Mouse (Mus musculus): ENCODE results near the gene Pgp. TPM values are rescaled to one million over a fixed set of nuclear protein-coding genes. Genes with fewer than 3 reads are reported as not detected.
"Not testable (repeated sequence)": the region's sequence is repeated elsewhere in the genome, so short reads cannot be mapped to it uniquely, and the experiment has no call there.

The Pgp gene
- polyA plus RNA-seq (2014; fragmentation: Nextera tagmentation; extraction: Ambion mirVana): 72.1 and 73.4 TPM in 2 replicates

DNA sequence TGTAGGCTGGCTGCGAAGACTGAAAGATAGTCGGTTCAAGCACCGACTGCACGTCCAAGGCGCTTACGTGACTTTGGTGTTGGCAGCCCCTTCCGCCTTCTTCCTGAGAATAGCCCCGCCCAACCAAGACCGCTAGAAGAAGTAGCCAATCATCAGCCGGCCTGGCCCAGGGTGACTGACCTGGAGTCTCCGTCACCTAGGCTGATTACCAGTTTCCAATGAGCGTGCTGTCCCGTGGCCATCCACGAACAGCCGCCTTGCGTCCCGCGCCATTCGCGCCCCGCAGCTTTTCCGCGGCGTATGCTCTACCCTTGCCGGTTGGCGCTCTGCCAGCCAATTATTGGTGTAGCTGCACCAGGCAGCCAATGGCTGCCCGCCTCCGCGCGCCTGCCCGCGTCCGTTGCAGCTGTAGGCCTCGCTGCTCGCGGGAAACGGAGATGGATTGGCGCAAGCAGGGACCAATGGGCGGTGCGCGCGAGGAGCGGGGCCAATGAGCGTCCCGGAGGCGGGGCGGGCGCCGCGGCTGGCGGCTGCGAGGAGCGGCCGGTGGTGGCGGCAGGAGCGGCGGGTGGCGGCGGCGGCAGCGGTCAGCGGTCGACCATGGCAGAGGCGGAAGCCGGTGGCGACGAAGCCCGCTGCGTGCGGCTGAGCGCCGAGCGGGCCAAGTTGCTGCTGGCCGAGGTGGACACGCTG, at the start of gene Pgp, which contains the start of gene E4f1:
Gene Pgp, plus strand, starts transcription at position 483 of the 693 bp plus-strand sequence.
Gene E4f1, minus strand, starts transcription at position 404 of the 693 bp plus-strand sequence.
- under 1% methylated on average over 60 of the region's 75 CpGs for WGBS
- no peaks in the 10 kb centered on the region for H3K9me3 ChIP-seq (ENCODE audit: control insufficient read depth, low read length)

DNA sequence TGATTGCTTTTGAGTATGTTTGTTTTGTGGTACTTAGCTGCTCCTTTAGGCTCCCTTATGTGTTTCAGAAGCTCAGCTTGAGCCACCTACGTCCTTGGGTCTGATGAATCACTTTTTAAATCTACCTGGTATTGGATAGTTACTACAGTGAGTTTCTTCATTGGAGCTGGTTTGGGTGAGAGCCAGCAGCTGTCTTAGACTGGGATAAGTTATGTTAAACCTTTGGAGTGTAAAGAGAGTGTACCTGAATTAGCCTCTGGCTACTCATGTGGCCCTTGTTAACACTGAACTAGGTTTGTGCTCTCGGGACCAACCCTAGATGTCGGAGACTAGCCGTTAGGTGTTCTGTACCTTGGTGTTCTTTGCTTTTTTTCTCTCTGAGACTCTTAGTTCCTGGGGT, 47.1 kb upstream of the Pgp start:
- H3K4me3 ChIP-seq (ENCODE audit: low read depth, low read length): no peak overlapping the region
- H3K9ac ChIP-seq (ENCODE audit: low read length): no peak overlapping the region
- no peak overlapping the region for H3K4me2 ChIP-seq (ENCODE audit: low read depth, low read length, severe bottlenecking)
- ATAC-seq (replicated peaks; ENCODE audit: low FRiP score) (no peak), DNase-seq (ENCODE audit: low spot score) (no peak)
- no peaks in the 10 kb centered on the region for H3K9me3 ChIP-seq (ENCODE audit: control insufficient read depth, low read length)
- WGBS: 93% methylated on average over 4 of the region's 4 CpGs
- peaks cover 2% of the 10 kb centered on the region for H3K4me1 ChIP-seq (replicated peaks; ENCODE audit: control insufficient read depth, insufficient read depth, low read length)
- H3K27ac ChIP-seq (ENCODE audit: low read depth, low read length): no peak overlapping the region
- H3K27me3 ChIP-seq (ENCODE audit: control insufficient read depth, insufficient read depth, low read length): no peaks in the 10 kb centered on the region
- H3K36me3 ChIP-seq (ENCODE audit: control insufficient read depth, insufficient read depth, low read length): peaks cover 35% of the 10 kb centered on the region

More for the DNA sequence above, at the start of gene Pgp, which contains the start of gene E4f1:
- Histone ChIP-seq H3K27ac (ENCODE audit: low read depth, low read length) (peak within 1 kb of the TSS; percentile 78), H3K9ac (ENCODE audit: low read length) (peak within 1 kb of the TSS; percentile 85), H3K4me3 (ENCODE audit: low read depth, low read length) (peak within 1 kb of the TSS; percentile 90), H3K27me3 (ENCODE audit: control insufficient read depth, insufficient read depth, low read length) (no peaks in the 10 kb centered on the region), H3K4me2 (ENCODE audit: low read depth, low read length, severe bottlenecking) (peak within 1 kb of the TSS; percentile 98), H3K36me3 (ENCODE audit: control insufficient read depth, insufficient read depth, low read length) (no peaks in the 10 kb centered on the region), H3K4me1 (replicated peaks; ENCODE audit: control insufficient read depth, insufficient read depth, low read length) (peaks cover 9% of the 10 kb centered on the region; the same call in 1 of the 2 replicates)
- ATAC-seq (replicated peaks; ENCODE audit: low FRiP score) (peak; percentile 97), DNase-seq (ENCODE audit: low spot score) (peak; percentile 99)

DNA sequence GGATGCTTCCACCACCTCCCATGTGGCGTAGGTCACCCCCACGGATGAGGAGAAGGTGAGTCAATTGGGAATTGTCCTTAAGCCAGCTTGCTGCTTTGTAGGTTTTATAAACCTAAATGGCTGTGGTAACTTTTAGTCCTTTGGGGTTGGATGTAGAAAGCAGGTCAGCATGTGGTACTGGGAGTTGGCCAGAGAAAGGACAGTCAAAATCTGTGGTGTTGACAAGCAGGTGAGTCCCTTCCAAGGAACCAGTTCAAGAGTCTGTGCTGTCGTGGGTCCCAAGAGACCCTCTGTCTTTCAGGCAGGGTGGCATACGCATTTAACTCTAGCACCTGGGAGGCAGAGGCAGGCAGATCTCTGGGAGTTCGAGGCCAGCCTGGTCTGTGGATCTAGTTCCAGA, 45.7 kb upstream of the Pgp start:
- Histone ChIP-seq H3K27ac (ENCODE audit: low read depth, low read length) (no peak overlapping the region), H3K9me3 (ENCODE audit: control insufficient read depth, low read length) (no peaks in the 10 kb centered on the region), H3K4me3 (ENCODE audit: low read depth, low read length) (no peak overlapping the region), H3K27me3 (ENCODE audit: control insufficient read depth, insufficient read depth, low read length) (no peaks in the 10 kb centered on the region), H3K4me1 (replicated peaks; ENCODE audit: control insufficient read depth, insufficient read depth, low read length) (peaks cover 2% of the 10 kb centered on the region), H3K36me3 (ENCODE audit: control insufficient read depth, insufficient read depth, low read length) (peaks cover 28% of the 10 kb centered on the region), H3K4me2 (ENCODE audit: low read depth, low read length, severe bottlenecking) (no peak overlapping the region), H3K9ac (ENCODE audit: low read length) (no peak overlapping the region)
- WGBS: 97% methylated on average over 5 of the region's 5 CpGs
- DNase-seq (ENCODE audit: low spot score): no peak
- ATAC-seq (replicated peaks; ENCODE audit: low FRiP score): no peak

DNA sequence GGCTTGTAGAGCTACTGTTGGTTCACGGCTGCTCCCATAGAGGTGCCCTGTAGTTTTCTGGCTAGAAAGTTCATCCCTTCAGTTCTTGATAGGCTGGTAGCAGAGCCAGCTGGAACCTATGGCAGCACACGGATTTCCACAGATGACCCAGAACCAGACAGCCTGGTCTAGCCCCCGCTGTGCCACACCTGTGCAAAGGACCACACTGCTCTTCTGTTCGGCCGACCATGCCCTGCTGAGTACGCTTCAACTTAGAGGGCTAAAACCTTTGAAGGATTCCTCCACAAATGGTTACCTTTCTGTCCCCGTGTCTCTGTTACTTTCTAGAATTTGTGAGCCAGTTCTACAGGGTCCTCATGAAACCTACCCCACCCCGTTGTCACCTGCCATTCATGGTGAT, 44.9 kb upstream of the Pgp start:
- not testable (repeated sequence) for H3K27ac ChIP-seq (ENCODE audit: low read depth, low read length); H3K4me1 ChIP-seq (replicated peaks; ENCODE audit: control insufficient read depth, insufficient read depth, low read length); H3K9ac ChIP-seq (ENCODE audit: low read length); DNase-seq (ENCODE audit: low spot score); H3K4me2 ChIP-seq (ENCODE audit: low read depth, low read length, severe bottlenecking); ATAC-seq (replicated peaks; ENCODE audit: low FRiP score); H3K4me3 ChIP-seq (ENCODE audit: low read depth, low read length); H3K27me3 ChIP-seq (ENCODE audit: control insufficient read depth, insufficient read depth, low read length); H3K9me3 ChIP-seq (ENCODE audit: control insufficient read depth, low read length)
- H3K36me3 ChIP-seq (ENCODE audit: control insufficient read depth, insufficient read depth, low read length): peaks cover 21% of the 10 kb centered on the region
- WGBS: 97% methylated on average over 5 of the region's 8 CpGs

DNA sequence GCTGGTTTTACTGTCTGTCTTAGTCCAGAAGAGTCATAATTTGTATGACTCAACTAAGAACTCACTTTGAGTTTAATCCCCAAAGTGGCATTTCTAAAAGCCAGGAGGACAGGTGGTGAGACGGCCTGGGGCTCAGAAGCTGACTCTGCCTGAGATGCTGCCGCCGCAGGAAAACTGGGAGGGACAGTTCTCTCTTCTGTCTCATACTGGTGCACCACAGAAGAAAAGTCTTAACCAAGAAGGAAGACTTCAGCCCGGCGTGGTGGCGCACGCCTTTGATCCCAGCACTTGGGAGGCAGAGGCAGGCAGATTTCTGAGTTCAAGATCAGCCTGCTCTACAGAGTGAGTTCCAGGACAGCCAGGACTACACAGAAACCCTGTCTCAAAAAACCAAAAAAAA, 44.3 kb upstream of the Pgp start:
- DNase-seq (ENCODE audit: low spot score) (no peak), ATAC-seq (replicated peaks; ENCODE audit: low FRiP score) (0 out of 2 replicates have a peak, but pooled peaks have one; percentile 1)
- H3K4me3 ChIP-seq (ENCODE audit: low read depth, low read length): no peak overlapping the region
- H3K9me3 ChIP-seq (ENCODE audit: control insufficient read depth, low read length): no peaks in the 10 kb centered on the region
- H3K9ac ChIP-seq (ENCODE audit: low read length): no peak overlapping the region
- peaks cover 2% of the 10 kb centered on the region for H3K4me1 ChIP-seq (replicated peaks; ENCODE audit: control insufficient read depth, insufficient read depth, low read length)
- H3K27ac ChIP-seq (ENCODE audit: low read depth, low read length): no peak overlapping the region
- 94% methylated on average over 7 of the region's 7 CpGs for WGBS
- peak overlapping the region; percentile 67; the same call in 1 of the 2 replicates for H3K4me2 ChIP-seq (ENCODE audit: low read depth, low read length, severe bottlenecking)
- H3K27me3 ChIP-seq (ENCODE audit: control insufficient read depth, insufficient read depth, low read length): no peaks in the 10 kb centered on the region
- H3K36me3 ChIP-seq (ENCODE audit: control insufficient read depth, insufficient read depth, low read length): peaks cover 18% of the 10 kb centered on the region

DNA sequence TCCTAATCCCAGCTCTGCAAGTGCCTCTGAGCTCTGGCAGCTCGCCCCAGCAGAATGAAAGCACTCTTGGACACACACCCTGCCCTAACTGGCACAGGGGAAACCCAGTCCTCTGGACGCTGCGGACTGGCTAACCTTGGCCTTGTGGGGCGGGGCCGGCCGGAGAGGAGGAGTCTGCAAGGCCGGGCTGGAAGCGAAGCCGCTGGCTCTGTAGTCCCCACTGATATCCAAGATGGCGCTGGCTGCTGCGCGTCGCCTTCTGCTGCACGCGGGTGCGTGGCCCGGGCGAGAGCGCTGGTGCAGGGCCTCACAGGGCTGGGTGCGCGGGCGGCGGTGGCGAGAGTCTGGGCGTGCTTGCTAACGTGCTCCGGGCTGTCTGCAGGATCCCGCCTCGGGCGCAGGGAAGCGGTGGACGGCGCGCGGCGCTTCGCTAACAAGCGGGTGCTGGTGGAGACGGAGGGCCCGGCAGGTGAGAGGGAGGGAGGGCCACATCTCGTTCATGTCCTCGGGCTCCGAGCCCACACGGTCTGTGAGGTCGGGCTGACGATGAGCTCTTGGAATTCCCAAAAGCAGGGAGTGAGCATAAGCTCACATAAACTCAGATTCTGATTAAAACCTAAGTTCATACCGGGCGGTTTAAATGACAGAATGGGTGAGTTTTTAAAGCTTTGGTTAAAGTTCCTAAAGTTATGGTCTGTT, 43.6 kb upstream of the Pgp start, which contains the start of gene Eci1:
Gene Eci1, plus strand, starts transcription at position 171 of the 699 bp plus-strand sequence.
- Histone ChIP-seq H3K27ac (ENCODE audit: low read depth, low read length) (peak within 1 kb of the TSS; percentile 87), H3K4me2 (ENCODE audit: low read depth, low read length, severe bottlenecking) (peak within 1 kb of the TSS; percentile 67), H3K27me3 (ENCODE audit: control insufficient read depth, insufficient read depth, low read length) (no peaks in the 10 kb centered on the region), H3K36me3 (ENCODE audit: control insufficient read depth, insufficient read depth, low read length) (peaks cover 16% of the 10 kb centered on the region), H3K4me3 (ENCODE audit: low read depth, low read length) (peak within 1 kb of the TSS; percentile 71), H3K9me3 (ENCODE audit: control insufficient read depth, low read length) (no peaks in the 10 kb centered on the region), H3K4me1 (replicated peaks; ENCODE audit: control insufficient read depth, insufficient read depth, low read length) (peaks cover 2% of the 10 kb centered on the region), H3K9ac (ENCODE audit: low read length) (peak within 1 kb of the TSS; percentile 90)
- ATAC-seq (replicated peaks; ENCODE audit: low FRiP score) (peak; percentile 99), DNase-seq (ENCODE audit: low spot score) (peak; percentile 96)
- under 1% methylated on average over 48 of the region's 48 CpGs for WGBS

DNA sequence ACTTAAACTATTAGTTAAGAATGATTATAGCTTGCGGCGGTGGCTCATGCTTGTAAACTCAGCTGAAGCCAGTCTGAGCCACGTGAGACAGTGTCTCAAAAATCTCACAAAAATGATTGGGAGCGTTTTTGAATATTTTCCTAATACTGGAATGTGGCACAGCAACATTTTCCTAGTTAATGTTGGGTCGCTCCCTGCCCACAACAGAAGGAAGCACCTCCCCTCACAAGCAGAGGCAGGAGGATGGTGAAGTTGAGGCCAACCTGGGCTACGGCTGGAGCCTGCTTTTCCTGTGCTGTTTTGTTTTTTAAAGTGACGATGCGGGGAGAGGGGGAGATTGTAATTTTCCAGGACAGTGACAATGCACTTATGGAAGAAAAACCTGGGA, 43.0 kb upstream of the Pgp start:
- H3K4me2 ChIP-seq (ENCODE audit: low read depth, low read length, severe bottlenecking): peak overlapping the region; percentile 67
- peaks cover 16% of the 10 kb centered on the region for H3K36me3 ChIP-seq (ENCODE audit: control insufficient read depth, insufficient read depth, low read length)
- DNase-seq (ENCODE audit: low spot score) (no peak), ATAC-seq (replicated peaks; ENCODE audit: low FRiP score) (no peak)
- H3K4me3 ChIP-seq (ENCODE audit: low read depth, low read length): peak overlapping the region; percentile 71
- peaks cover 2% of the 10 kb centered on the region for H3K4me1 ChIP-seq (replicated peaks; ENCODE audit: control insufficient read depth, insufficient read depth, low read length)
- H3K27ac ChIP-seq (ENCODE audit: low read depth, low read length): peak overlapping the region; percentile 87
- H3K9me3 ChIP-seq (ENCODE audit: control insufficient read depth, low read length): no peaks in the 10 kb centered on the region
- H3K9ac ChIP-seq (ENCODE audit: low read length): peak overlapping the region; percentile 90
- no peaks in the 10 kb centered on the region for H3K27me3 ChIP-seq (ENCODE audit: control insufficient read depth, insufficient read depth, low read length)
- 7% methylated on average over 8 of the region's 8 CpGs for WGBS

DNA sequence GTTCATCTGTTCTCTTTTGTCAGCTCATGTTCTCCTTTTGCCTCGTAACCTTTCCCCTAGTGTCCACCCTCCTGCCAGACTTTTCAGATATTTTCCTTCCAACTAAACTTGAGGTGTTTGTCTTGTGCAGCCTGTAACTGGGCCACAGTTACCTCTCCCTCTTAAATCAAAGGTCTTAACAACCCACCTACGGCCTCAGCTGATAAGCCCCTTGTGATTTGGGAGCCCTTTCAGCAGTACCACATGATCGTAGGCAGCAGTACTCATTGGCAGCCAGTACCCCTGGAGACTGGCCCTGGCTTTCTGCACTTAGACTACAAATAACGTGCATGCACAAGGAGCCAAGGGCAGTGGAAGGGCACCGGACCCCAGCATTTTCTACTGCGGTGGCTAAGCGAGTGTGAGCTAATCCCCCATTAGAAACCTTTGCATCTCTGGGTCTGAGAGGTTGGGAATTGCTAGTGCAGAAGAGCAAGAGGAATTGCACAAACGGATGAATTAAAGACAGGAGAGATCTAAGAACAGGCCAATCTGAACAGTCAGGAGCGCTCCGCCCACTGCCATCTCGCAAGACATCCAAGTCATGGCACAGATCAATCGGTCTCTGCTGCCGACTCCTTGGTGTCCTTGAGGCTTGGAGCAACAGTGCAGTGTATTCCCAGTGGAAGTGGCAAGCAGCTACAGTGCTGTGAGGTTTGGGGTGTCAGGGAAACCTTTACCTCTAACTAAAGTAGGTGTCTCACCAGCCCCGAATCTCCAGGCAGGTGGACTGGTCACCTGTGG, 40.8 kb upstream of the Pgp start:
- H3K4me2 ChIP-seq (ENCODE audit: low read depth, low read length, severe bottlenecking): no peak overlapping the region
- peaks cover 4% of the 10 kb centered on the region; the same call in 1 of the 2 replicates for H3K36me3 ChIP-seq (ENCODE audit: control insufficient read depth, insufficient read depth, low read length)
- H3K9ac ChIP-seq (ENCODE audit: low read length): no peak overlapping the region
- WGBS: 88% methylated on average over 14 of the region's 14 CpGs
- H3K27ac ChIP-seq (ENCODE audit: low read depth, low read length): no peak overlapping the region
- no peak overlapping the region for H3K4me3 ChIP-seq (ENCODE audit: low read depth, low read length)
- no peaks in the 10 kb centered on the region for H3K9me3 ChIP-seq (ENCODE audit: control insufficient read depth, low read length)
- H3K4me1 ChIP-seq (replicated peaks; ENCODE audit: control insufficient read depth, insufficient read depth, low read length): peaks cover 2% of the 10 kb centered on the region
- DNase-seq (ENCODE audit: low spot score) (no peak), ATAC-seq (replicated peaks; ENCODE audit: low FRiP score) (no peak)
- no peaks in the 10 kb centered on the region for H3K27me3 ChIP-seq (ENCODE audit: control insufficient read depth, insufficient read depth, low read length)

Measured in forebrain, embryonic 11.5 days (tissue).